Mouse (Mus musculus) adrenal gland, adult 2 months (tissue): ENCODE results near the gene Card9. TPM values are rescaled to one million over a fixed set of nuclear protein-coding genes. Genes with fewer than 3 reads are reported as not detected.
"Not testable (repeated sequence)": the region's sequence is repeated elsewhere in the genome, so short reads cannot be mapped to it uniquely, and the experiment has no call there.

ENCODE experiments used
- DNase-seq: peaks from one replicate; pipeline ENCODE4 v3.0.0; 2021
- long read RNA-seq: library from polyadenylated mRNA; stranded (forward); transcript quantifications from one replicate; pipeline ENCODE4 v2.0.0, GENCODE M21; 2021
- polyA plus RNA-seq: library from polyadenylated mRNA; depleted of rRNA; stranded (reverse); fragments of >200 nt; gene quantifications from 2 replicates; pipeline ENCODE4 v1.2.3, GENCODE M21; 2012; rRNA removed
- total RNA-seq, 2 experiments: library from RNA; stranded (reverse); gene quantifications; 2 replicates each; pipeline ENCODE4 v1.2.3; 2021

Card9 gene
- total RNA-seq (1 to 10 TPM; 1.3 to 1.7 TPM), polyA plus RNA-seq (4.9 and 5.0 TPM in 2 replicates)
- long read RNA-seq, partial matches to known transcripts, result 0 of 1 reads
- long read RNA-seq, other reads (novel, unspliced or antisense), result 0 of 1 reads

- DNase-seq, result no peak
Observed at GRCm38 (mm10) chr2:26360772-26361171, at the start of gene Card9. Gene Card9, minus strand, starts transcription at chr2:26360918.

GRCm38 (mm10) chr2:26410091-26410490 is 49.4 kb upstream of the Card9 start:
- no peak for DNase-seq

DNA sequence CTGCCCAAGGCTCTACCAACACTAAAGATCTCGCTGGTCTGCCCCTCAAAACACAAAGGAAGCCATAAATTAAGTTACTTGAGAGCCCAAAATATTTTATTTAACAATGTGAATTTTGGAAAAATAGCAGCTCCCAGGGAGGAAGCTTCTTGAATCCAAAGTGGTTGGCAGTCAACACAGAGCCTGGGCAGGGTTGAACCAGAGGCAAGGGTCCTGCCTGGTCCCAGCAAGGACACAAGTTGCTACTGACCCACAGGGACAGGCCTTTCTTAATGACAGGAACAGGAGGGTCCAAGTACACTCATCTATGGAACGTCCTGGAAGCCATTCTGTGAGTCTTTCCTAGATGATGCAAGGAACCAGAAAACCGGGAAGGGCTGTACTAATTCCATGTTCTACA is 48.6 kb upstream of the Card9 start:
- no peak for DNase-seq

DNA sequence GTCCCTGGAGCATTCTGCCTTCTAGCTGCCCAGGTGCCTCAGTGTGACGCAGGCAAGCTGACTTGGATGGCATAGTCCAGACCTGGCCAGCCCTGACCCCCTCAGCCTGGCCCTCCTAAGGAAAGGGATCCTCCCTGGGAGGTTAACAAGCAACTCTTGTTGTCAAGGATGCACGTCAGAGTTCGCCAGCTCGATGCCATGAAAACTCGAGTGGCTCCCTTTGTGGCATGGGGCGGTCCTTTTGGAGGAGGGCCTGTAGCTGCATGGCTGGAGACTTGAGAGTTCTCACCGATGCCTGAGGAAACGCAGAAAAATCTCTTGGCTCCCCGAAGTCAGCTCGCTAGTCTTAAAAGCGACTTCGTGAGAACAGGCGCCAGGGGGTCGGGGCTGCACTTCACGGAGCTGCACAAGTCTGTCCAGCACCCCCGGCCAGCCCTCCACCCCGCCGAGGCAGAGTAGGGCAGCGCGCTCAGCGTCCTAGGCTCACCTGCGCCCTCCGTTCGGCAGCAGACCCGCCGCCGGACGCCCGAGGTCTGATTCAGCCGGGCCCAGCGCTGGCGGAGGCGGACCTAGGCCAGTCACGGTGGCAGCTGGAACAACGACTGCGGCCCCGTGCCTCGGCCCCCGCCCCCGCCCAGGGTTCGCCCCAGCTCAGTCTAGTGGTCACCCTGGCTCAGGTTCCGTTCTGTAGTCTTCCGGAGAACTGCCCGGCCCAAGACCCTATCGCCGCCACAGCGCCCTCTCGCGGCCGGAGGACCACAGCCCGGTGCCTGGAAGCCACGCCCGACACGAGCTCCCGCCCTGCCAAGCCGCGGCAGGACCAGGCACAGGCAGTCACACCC is 48.0 kb upstream of the Card9 start, which contains the start of gene Inpp5e:
TSS of gene Inpp5e (minus strand) at position 689 of the 842 bp plus-strand sequence.
- peak; percentile 99 for DNase-seq

- no peak for DNase-seq
Observed at GRCm38 (mm10) chr2:26403306-26403705, 42.6 kb upstream of the Card9 start.

- DNase-seq, result no peak
Observed at GRCm38 (mm10) chr2:26402265-26402664, 41.5 kb upstream of the Card9 start.

GRCm38 (mm10) chr2:26401023-26401422 is 40.3 kb upstream of the Card9 start:
- DNase-seq, result no peak

DNA sequence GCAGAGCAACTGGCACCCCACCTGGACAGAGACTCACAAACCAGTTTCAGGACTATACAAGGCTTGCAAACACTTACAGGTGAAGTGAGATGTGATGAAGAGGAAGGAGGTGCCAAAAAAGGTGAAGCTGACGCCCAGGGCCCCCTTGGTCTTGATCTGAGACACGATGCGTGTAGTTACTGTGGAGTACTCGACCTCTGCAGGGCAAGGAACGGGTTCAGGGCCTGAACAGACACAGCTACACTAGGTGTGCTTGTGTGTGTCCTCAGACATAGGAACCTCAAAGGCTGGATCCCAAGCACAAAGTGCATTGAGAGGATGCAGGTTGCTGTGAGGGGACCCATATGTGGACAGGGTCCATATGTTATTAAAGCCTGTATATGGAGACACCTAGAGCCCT is 39.6 kb upstream of the Card9 start:
- DNase-seq, result no peak

- no peak for DNase-seq
Observed at GRCm38 (mm10) chr2:26399647-26400046, 38.9 kb upstream of the Card9 start.

DNA sequence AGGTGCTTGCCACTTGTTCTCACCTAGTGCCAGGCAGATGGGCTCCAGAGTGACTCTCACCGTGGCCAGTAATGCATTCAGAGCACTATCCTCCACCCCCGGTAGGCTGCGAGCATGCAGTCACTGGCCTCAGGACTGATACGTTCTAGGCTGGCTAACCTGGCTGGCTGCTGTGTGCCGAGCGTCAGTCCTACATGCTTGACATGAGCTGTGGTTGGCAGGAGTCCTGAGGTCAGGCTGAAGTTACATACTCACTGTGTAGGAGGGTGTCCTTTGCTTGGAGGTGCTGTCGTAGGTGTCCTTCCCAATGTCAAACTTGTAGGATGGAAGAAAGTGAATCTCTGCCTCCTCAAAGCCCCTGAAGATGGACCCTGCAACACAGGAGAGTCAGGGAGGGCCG is 38.3 kb upstream of the Card9 start:
- DNase-seq, result no peak

DNA sequence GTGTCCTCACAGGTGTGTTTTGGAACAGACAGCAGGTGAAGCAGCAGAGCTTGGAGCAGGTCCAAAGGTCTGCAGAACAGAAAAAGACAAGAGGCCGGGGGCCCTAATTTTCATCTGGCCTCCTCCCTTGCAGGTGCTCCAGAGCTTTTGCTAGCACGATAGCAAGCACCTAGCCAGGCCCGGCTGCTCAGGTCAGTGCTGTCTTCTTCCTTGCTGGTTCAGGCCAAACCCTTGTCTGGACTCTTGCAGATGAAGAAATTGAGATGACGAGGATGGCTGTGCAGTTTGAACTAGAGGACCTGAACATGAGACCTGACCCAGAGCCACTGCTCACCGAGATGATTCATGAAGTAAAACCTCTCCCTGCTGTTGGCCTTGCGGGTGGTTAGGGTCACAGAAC is 30.9 kb upstream of the Card9 start:
- no peak for DNase-seq

DNA sequence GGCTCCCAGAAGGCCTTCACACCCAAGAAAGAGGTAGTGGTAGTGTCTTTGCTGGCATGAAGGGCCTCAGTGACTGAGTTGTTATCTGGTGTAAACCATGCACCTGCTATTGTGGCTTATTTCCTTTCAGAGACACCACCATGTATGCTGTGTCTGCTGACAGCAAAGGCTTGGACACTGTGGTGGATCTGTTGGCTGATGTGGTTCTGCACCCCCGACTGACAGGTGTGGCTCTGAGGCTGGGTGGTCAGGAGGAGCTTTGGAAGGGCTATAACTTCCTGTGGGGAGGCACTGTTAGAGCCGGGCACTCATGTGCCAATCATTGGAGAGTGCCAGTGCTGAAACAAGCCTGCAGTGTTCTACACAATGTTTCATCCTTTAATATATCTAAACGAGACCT is 30.2 kb upstream of the Card9 start:
- no peak for DNase-seq

GRCm38 (mm10) chr2:26389154-26389690 is 28.5 kb upstream of the Card9 start, which contains the start of the genes Entr1 and Pmpca:
Gene Entr1, minus strand, starts transcription at chr2:26389316.
Gene Pmpca, plus strand, starts transcription at chr2:26389339.
- peak; percentile 92 for DNase-seq

GRCm38 (mm10) chr2:26388682-26389153 is 28.0 kb upstream of the Card9 start:
- peak; percentile 16 for DNase-seq

DNA sequence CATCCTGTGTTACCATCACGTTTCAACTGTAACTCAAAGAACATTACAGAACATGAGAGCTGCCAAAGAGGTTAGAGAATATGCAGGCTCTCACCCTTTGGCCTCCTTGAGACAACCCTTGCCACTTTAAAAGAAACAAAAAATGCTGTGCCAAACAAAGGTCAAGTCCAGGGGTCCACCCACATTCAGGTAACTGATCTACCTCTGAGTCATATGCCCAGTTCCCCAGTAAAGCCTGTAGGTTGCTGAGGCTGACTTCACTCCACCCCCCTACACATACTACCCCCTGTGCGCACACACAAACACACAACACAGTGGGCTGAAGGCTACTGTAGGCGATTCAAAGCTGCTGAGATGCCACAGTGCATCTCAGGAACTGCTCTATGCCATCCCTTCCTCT is 27.0 kb upstream of the Card9 start:
- no peak for DNase-seq

DNA sequence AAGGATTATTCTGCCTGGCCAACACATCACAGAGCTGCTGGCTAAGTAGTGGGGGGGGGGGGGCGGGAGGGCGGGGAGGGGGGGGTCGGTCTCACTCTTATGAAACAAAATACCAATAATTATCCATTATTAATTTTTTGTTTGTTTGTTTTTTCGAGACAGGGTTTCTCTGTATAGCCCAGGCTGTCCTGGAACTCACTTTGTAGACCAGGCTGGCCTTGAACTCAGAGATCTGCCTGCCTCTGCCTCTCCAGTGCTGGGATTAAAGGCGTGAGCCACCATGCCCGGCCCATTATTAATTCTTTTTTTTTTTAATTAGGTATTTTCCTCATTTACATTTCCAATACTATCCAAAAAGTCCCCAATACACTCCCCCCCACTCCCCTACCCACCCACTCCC is 20.2 kb upstream of the Card9 start:
- not testable (repeated sequence) for DNase-seq

GRCm38 (mm10) chr2:26380131-26380771 is 19.5 kb upstream of the Card9 start, which contains the start of gene Snapc4:
Gene Snapc4, minus strand, starts transcription at chr2:26380653.
- DNase-seq, result peak; percentile 91

- peak; percentile 29 for DNase-seq
Observed at GRCm38 (mm10) chr2:26372396-26372795, 11.7 kb upstream of the Card9 start.

DNA sequence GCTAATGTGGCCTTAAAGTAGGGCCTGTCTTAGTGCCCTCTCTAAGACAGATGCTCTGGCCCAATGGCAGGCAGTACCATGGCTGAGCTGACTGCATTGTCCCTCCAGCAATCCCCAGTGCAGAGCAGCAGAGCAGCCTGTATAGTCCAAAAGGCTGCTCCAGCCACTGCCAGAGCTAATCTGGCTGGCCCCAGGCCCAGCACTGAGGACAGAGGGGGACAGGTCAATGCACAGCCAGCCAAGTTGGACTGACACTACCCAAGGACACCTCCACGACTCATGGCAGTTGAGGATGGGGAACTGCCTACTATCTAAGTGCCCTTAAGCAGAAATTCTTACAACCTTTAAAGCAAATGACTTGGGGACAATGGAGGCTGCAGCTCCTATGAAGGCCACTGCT is 7.9 kb upstream of the Card9 start:
- DNase-seq, result no peak

- no peak for DNase-seq
Observed at GRCm38 (mm10) chr2:26367911-26368310, 7.2 kb upstream of the Card9 start.

DNA sequence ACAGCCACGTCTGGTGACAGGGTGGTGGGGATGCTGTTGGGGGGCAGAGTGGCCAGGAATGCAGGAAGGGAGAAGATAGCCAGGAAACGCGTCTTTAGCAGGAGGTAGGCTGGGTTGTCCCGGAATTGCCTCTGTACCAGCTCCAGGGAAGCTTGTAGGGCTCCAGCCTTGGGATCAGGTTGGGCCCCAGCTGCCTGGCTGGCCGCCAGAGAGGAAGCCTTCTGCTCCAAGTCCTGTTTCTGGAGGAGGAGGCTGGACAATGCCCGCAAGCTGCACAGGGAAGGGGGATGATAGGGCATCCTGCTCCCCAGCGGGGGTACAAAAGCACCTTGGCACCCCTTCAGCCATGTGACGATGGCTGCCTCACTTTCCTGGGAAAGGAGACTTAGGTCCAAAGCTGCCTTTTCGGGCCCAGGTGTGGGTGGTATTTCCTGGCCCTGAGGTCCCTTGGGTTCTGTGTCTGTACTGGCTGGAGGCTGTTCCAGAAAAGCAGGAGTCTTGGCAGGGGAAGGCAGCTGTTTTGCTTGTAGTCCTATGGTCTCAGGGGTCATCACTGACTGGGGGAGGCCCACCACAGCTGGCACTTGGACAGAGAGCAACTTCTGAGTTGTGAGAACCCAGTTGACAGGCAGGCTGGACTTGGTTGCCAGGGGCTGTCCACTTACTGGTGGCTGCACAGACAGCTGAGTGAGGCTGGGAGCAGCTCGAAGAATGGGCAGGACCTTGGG is 4.2 kb upstream of the Card9 start:
- DNase-seq, result peak; percentile 81

DNA sequence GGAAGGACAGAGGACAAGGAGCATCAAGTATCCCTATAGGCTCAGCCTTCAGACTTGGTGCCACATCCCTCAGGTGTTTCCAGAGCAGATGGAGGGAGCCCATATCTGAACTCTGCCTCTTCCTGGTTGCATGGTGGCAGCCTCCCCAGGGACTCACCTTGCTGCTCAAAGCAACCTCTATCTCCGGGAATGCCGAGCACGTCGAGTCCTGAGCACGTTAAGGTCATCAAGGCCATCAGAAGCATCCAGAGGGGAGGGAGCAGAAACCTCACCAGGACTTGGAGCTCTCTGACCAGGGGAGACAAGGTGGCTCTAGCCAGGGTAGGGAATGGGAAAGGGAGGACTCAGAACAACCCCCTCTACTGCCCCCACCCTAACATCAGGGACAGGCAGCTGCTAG is 2.8 kb upstream of the Card9 start:
- no peak for DNase-seq
